Mouse (Mus musculus) 3134 (cell line): ENCODE measurements around the gene Spef2.
"Not testable (repeated sequence)": the region's sequence is repeated elsewhere in the genome, so short reads cannot be mapped to it uniquely, and the experiment has no call there.

ENCODE experiments used
- DNase-seq: peaks from one replicate; pipeline ENCODE4 v3.0.0-alpha.2; 2011; ENCODE audit warnings: low spot score; ENCODE audit not compliant: insufficient read length; ENCODE audit errors: extremely low read depth

Spef2 gene

DNA sequence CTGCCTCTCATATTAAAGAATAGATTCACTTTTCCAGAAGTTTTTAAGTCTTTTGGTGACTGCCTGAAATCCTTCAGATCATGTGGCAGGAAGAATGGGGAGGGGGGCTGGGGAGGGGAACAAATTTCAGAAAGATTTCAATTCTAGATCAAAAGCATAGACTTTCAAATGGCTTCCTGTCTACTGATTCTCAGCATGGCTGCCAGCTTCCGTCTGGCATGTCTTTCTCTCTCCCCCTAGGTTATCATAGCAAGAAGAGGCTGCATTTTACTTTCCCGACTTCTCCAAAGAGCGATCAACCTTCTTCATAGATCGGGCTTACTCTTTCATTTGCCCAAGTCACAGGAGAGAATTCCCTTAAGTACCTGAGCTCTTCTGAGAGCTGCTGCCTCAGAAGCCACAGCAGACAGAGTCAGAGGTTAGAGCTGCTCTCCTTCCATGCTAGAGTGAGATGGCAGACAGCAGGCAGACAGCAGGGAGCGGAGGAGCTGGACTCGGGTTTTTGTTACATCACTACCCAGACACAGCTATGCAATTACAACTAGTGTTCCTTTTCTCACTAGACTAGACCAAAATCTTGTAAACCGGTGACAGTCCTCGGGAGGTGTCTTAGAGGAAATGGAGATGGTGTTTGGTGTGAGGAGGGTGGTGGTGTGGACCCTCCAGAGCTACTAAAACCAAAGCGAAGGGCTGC, 71.2 kb downstream of the Spef2 start:
- DNase-seq, result no peak

DNA sequence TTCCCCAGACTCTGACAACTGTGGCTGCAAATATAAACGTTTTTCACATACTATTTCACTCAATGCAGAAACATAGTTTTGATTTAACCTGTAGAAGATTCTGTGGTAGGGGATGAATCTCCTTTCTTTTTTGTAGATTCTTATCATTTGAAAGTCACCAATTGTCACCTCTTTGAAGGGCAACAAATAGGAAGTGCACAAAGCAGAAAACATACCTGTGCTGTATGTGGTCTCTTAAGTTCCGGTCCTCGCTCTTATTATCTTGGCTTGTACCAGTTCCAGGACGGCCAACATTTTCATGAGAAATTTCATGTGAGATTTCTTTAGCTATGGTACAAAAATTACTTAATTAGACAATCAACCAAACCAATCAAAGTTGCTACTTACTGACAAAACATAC, 80.1 kb downstream of the Spef2 start:
- DNase-seq, result no peak

DNA sequence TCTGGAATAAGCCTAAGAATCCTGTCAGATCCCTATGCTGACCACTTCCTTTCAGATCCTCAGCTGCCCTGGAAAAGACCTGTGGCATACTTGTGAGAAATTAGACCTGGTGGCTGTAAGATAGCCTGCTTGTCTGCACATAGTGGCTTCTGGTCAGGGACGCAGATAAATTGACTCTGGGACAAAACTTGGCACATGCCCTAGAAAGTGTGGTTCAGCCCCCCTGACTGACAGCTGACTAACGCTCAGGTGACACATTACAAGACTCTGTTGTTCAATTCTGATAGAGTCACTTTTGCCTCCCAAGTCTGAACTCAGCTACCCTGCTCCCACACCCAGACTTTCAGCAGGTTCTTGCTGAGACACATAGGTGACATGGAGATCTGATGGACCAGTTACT, 83.7 kb downstream of the Spef2 start:
- DNase-seq, result not testable (repeated sequence)

DNA sequence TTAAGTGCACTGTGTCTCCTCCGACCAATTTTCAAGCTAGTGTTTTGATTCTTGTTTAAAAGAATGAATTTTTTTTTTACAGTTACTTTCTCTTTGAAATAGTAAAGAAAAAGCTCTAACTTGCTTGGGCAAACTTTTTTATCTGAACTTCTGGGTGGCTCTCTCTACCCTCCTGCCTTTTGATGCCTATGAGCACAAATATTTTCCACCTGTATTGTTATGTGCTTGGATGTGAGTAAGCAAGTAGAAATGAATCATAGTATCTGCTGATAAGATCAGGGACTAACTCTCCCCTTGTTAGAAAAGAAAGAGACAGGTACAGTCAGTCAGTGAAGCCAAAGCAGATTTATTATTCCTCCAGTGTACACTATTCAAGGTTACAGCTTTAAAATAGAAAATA, 87.5 kb downstream of the Spef2 start:
- DNase-seq, result no peak

DNA sequence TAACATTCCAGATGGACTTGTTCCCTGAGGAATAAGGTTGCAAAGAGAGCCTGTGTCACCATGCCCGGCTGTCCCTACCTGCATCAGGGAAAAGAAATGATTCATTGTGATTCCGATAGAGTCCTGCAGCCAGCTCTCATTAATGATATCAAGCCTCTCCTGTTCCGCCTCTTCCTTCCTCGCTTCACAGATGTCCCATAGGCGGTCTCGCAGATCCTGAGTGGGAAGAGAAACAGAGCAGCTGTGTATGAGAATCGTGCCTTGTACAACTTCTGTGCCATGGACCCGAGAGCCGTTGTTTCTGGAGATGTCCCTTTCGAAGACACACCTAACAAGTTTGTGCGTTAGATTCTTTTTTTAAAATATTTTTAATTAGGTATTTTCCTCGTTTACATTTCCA, 114.2 kb downstream of the Spef2 start:
- no peak for DNase-seq

DNA sequence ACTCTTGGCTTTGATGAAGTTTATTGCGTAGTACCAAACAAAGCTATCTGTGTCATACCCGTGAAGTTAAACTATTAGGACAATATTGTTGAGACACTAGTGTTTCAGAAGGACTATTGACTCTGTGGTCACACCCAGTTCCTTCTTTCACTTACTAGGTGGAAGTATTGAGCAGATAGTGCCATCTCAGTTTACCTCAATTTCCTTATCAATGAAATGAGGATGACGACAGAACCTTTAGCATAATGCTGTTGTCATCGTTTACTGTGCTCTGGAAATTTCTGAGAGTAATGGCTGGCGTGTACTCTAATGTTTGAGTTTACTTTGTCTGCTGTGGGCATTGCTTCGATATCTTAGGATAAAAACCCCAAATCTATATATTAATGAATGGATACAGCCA, 117.0 kb downstream of the Spef2 start:
- no peak for DNase-seq

DNA sequence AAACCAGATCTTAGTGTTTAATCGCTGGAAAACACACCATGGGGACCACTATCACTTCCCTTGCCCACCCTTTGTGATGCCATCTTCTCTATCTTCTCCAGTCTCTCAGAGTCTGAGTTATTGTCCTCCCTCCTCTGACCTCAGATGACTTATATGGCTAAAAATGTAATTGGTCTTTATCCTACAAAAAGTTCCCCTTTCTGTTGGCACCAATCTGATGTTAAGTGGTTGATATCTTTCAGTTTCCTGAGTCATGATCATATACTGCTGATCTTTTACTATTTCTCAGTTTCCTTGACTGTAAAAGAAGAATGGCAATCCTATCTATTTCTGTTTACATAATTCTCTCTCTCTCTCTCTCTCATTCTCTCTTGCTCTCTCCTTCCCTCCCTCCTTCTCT, 119.0 kb downstream of the Spef2 start:
- no peak for DNase-seq

DNA sequence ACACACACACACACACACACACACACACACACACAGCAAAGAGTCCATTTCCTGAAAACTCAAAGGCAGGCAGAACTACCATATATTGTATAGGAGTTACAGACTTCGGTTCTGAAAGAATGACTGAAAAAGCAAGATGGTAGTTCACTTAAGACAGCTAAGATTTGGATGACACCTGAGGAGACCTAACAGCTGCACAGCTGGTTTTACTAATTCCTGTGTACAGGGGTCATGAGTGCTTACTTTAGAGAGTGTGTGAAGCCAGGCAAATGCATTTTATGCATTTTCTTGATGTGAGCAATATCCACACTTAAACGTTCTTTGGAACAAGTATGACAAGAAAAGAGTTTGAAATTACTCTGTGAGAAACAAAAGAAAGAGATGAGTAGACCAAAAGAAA, 124.0 kb downstream of the Spef2 start:
- DNase-seq, result no peak

DNA sequence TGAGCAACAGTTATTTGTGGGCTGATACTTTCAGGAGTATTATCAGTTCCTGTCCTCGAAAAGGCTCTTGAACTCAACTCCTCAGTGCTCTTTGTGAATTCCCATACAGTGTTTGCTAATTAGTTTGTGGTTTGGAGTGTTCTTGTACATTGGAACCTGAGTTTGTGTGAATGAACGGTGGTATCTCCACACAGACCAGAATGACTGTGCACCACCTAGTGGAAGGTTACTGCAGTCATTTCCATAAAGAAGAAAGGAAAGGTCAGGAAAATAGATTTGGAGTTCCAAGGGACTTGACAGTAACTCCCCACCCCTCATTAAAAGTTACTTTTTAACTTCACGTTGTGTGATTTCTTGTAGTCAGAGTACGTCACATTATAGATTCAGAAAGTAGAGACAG, 140.5 kb downstream of the Spef2 start:
- DNase-seq, result no peak

DNA sequence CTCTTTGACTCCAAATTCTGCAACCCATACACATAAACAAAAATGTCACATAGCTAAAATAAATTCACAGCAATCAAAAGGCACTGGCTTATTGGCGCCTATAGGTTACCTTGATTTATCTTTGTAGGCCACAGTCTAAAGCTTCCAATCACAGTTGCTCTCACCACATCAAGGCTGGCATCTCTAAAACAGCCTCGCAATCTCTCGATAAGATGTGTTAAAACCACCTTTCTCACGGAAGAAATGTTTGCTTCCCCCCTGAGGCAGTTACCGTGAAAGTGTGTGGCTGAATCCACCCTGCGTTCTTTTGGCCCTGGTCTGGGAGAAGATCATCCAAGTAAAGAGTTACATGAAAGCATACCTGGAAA, 148.6 kb downstream of the Spef2 start:
- no peak for DNase-seq

DNA sequence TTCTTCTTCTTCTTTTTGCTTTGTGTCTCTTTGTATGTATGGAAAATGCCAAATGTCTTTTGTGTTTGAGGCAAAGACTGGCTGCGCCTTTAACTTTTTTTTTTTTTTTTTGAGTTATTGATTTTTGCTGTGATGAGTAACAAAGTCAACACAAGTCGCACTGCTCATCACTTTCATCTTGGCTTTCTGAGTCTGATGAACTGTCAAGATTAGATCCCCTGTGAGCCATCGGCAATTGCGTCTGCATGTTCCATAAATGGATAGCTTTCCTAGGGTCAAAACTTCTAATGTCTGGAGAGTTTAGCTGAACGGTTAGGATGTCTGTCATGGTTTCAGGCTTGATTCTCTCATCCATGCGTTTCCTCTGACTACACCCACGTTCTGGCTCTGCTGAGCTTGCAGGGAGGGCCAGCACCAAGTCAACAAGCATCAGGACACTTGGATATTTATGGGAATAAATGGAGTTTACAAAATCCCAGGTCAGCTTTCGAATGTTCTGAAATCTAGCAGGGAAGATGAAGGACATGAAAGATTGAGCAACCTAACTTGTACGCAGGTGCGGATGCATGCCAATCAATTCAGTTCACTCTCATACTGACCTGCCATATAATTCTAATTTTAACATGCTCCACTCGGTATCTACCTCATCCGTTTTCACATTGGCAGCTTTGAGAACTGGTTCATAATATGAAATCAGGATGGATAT, 149.1 kb downstream of the Spef2 start:
- DNase-seq, result no peak

DNA sequence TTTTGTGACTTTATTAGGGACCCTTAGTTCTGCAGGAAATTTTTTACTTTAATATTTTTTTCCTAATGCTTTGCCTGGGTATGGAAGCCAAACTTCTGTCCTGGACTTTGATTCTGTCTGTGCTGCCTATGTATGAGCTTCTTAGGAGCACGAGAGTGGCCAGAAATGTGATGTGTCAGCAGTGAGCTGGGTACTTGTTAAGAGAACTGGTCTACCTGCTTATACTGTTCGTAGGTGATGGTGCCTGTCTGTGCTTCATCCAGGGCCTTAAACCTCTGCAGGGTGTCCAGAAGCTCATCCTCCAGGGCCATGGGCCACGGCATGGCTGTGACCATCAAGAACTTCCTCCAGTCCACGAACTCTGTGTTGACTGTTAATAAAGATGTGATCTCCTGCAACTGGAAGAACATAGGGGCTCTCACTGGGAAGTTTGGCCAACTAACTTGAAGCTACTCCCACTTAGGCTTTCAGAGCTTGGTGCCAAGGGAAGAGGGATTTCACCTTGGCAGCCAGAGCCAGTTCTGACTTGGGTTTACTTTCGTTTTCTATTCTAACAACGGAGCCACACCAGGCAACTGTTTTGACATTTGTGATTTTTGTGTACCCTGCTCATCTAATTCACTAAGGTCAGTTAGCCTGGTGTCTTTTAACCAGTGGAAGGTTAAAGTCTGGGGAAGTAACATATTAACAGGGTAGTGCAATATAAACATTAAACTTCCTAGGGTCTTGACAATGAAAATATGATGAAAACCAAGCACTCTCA, 152.2 kb downstream of the Spef2 start:
- peak; percentile 30 for DNase-seq

DNA sequence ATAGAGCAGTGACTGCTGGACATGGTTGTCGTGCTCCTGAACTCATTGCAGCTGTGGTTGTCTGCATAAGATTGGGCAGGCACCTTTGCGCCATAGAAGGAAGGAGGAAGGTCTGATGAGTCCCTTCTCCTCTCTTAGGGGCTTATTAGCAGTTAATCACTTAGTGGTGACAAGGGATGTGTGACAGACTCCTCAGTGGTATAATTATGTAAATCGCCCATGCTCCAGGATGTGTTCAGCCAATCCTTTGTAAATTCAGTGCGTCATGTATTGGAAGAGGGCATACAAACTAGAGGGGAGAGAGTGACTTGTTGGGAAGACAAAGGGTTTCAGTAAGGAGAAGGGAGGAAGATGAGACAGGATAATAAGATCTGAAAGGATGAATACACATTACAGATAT, 158.7 kb downstream of the Spef2 start:
- no peak for DNase-seq

DNA sequence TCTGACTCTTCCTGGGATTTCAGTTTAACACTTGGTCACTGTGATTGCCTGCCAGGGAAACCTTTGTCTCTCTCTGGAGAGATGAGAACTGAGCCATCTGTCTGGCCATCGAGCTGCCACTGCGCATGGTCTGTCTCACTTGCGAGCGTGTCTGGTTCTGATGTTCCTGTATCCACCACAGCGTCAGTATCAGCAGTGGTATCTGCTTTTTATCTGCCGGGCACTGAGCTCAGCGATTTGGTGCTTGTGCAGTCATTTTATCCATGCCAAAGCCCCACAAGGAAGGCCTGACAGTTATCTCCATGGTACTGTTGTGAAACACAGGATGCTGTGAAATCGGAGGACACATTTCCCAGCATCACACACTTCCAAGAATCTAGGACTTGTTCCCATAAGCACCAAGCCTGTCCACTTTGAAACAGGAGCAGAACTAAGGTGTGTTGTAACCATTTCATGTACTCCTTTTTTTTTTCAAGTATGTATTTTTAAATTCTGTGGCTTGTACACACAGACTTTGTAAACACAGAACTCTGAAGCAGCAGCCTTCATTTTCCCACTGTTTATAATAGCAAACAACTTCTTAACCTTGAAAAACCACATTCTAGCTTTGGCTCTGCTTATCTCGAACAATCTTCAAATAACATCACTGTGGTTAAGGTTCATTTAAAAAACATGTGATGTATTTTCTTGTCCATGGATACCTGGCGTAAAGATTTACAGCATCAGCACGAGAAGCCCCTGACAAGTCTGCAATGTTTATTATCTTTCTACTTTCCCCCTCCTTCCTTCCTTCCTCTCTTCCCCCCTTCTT, 168.0 kb downstream of the Spef2 start:
- DNase-seq, result no peak

DNA sequence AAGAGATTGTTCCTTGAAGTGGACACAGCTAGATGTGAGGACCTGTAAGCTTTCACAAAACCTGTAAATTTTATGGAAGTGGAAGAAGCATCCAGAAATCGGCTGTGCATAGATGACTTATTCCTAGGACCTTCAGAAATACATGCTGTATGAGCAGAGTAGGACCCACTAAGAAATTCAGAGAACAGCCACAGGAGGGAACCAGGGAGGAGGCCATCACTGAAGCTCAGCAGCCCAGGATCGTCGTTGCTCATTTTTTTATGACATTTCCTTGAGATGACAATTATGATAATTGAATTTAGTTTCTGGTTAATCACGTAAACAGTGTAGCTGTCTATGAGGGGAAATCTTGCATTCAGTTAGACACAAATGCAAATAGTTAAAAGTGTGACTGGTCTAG, 171.4 kb downstream of the Spef2 start:
- no peak for DNase-seq

DNA sequence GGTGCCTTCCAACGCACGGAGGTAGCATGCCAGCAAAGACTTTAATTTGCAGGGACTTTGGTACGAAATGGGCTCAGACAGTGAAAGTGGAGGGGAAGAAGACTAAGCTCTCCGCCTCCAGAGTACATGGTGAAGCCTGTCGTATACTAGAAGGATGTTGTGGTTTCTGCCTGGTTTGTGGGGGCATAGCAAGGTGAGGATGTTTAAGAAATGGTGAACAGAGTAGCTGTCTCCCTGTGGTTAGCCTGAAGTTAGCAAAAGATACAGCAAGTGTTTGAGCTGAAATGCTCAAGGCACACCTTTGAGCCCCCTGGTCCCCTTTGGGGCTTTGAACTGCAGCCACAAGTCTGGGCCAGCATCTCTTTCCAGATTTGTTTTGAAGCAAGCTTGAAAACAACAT, 173.9 kb downstream of the Spef2 start:
- DNase-seq, result no peak

DNA sequence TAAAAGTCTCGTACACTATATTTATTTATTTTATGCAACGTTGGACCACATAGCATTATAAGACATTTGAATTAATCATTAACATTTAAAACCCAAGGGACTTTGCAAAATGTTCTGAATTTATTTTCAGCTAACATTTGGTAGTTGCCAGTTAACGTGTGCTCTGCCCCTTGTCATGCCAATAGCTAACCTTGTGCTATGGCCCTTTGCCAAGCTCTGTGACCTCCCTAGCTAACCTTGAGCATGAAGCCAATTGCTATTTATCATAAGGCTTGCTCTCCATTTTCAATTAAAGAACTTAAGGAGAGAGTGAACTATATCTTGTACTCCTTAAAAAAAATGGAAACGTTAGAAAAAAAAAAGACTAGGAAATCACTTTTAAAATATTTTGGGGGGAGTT, 175.3 kb downstream of the Spef2 start:
- no peak for DNase-seq

DNA sequence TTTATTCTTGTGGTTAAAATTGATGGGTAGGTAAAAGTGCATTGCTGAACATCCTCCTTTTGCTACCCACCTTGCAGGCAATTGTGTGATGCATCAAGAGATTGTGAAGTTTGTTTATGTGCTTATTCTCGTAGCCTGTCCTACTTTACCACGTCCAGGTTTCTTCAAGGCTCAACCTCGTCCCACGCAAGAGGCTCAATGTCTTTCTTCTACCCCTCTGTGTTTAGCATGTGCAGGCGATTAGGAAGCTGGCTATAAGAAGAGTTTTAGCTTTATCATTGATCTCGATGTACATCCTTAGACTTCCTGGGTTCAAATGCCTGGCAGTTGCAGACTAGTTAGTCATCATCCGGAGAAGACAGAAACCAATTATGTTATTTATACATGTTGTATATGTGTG, 176.0 kb downstream of the Spef2 start:
- DNase-seq, result no peak

DNA sequence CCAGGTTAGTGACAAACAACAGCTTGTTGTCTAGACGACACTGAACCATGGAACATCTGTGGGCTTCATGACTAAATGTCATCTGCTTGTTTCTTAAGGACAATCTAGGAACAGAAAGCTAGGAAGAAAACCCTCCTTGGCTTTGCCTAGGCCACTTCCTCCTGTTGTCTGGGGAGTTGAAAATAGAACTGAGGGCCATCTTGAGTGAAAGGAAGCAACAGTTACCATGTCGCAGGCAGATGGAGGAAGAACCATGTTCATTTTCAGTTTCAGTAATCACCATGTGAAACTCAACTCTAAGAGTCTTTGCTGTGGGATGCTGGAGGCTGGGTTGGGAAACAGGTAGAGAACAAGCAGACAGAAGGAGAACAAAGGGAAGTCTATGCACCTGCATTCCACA, 176.8 kb downstream of the Spef2 start:
- no peak for DNase-seq

DNA sequence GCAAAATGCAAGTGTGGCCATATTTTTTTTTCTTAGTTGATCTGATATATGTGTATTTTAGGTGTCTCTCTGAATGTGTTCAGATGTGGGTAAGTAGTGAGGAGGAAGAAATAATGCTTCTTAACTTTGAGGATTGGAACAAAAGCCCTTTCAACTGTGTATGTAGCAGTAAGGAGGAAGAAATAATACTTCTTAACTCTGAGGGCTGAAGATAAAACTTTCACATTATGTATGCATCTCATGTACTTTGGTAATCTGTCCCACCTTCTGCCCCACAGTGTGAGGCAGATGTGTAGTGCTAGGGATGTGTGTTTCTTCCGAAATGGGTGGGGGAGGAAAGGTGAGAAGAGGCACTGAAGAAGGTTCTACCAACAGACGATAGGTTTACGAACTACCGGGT, 181.4 kb downstream of the Spef2 start:
- DNase-seq, result no peak

DNA sequence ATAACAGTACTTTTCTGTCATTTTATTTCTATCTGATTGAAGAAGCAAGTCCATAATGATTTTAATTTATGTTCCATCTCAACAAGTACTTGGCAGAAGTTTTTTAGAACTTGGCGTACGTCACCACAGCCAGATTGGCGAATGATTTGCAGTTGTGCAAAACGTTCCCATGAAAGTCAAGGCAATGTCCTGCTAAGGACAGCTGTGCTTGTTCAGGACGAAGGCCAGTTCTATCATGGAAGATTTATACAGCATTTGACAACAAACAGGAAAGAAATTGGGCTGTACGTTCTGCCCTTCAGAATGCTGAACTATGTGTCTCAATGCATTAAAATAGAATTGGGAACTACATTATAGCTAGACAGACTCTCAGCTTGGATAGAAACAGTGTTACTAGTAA, 183.3 kb downstream of the Spef2 start:
- DNase-seq, result no peak
